In the genomic region with DNA sequence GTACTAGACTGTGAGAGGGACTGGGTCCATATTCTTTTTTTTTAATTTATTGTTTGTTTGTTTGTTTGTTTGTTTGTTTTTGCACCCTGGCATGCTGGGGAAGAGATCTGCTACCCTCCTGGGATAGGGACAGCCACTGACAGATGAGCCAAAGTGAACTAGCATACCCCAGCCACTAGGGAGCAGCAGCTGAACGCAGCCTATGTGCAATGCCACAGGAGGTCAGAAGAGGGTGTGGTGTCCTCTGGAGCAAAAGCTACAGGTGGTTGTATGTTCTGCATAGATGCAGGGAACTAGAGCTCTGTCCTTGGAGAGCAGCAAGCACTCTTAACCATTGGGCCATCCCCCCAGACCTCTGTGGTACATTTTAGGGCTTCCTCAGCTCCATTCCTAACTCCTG, we compare ENCODE assay signal across 9 mouse cellular contexts. TPM values are rescaled to one million over a fixed set of nuclear protein-coding genes. Genes with fewer than 3 reads are reported as not detected.
DNase-seq lines count a peak whose midpoint lies in the region; ATAC-seq and TF ChIP-seq lines count a peak whose summit lies in the region.
"Had no signal": no experiment of that assay in that cellular context is flagged by ENCODE, and none has a peak within 500 bp of the region (broad histone marks: within the 10 kb centered on the region; RNA-seq: fewer than 3 reads in every experiment).

No protein-coding gene starts in this region.

- H3K4me1 ChIP-seq in hindbrain, postnatal 0 days (ENCODE audit: insufficient read depth, low read length), result no peaks in the 10 kb centered on the region
- H3K4me1 ChIP-seq in hindbrain, embryonic 16.5 days (ENCODE audit: control insufficient read depth, insufficient read depth, low read depth, low read length), result no peaks in the 10 kb centered on the region
- H3K4me1 ChIP-seq in G1E (ENCODE audit: insufficient read depth, low read depth, low read length), result peaks cover 30% of the 10 kb centered on the region
- peaks cover 20% of the 10 kb centered on the region for H3K4me1 ChIP-seq in cerebellum, adult 2 months (ENCODE audit: control insufficient read depth, insufficient read depth, low read length)
- H3K4me1 ChIP-seq in heart, embryonic 16.5 days (ENCODE audit: control insufficient read depth, insufficient read depth, low read length), result peaks cover 11% of the 10 kb centered on the region

- no peak overlapping the region for H3K4me2 ChIP-seq in hindbrain, postnatal 0 days (ENCODE audit: low read depth, low read length)
- H3K4me2 ChIP-seq in hindbrain, embryonic 16.5 days (ENCODE audit: low read length), result no peak overlapping the region
- no peak overlapping the region for H3K4me2 ChIP-seq in heart, embryonic 16.5 days (ENCODE audit: low read depth, low read length)
- H3K4me2 ChIP-seq: embryonic facial prominence, embryonic 15.5 days had no signal

- no peaks in the 10 kb centered on the region for H3K36me3 ChIP-seq in hindbrain, postnatal 0 days (ENCODE audit: insufficient read depth, low read length)
- H3K36me3 ChIP-seq in hindbrain, embryonic 16.5 days (ENCODE audit: control insufficient read depth, insufficient read depth, low read length), result no peaks in the 10 kb centered on the region
- no peaks in the 10 kb centered on the region for H3K36me3 ChIP-seq in G1E (replicated peaks)
- no peaks in the 10 kb centered on the region for H3K36me3 ChIP-seq in heart, embryonic 16.5 days (ENCODE audit: control insufficient read depth, insufficient read depth)
- H3K36me3 ChIP-seq: embryonic facial prominence, embryonic 15.5 days had no signal

- H3K9ac ChIP-seq in hindbrain, postnatal 0 days (replicated peaks; ENCODE audit: low read length), result no peak overlapping the region
- no peak overlapping the region for H3K9ac ChIP-seq in hindbrain, embryonic 16.5 days (ENCODE audit: low read depth, low read length)
- H3K9ac ChIP-seq in heart, embryonic 16.5 days (ENCODE audit: low read length), result no peak overlapping the region
- H3K9ac ChIP-seq: embryonic facial prominence, embryonic 15.5 days had no signal

- peak; percentile 70 for DNase-seq in hindbrain, postnatal 0 days (ENCODE audit: low spot score)
- peak; percentile 66 for DNase-seq in G1E (ENCODE audit: low spot score)
- DNase-seq in cerebellum, adult 2 months, result peak; percentile 69 to 72
- peak; percentile 33 to 47 for DNase-seq in layer of hippocampus, postnatal 36 days
- DNase-seq in mesoderm, embryonic 11.5 days (ENCODE audit: low read depth, low spot score), result peak; percentile 81
- DNase-seq in thymus, postnatal 10 days (ENCODE audit: low spot score in 2 of 2), result peak; percentile 68 to 82

- TF ChIP-seq POLR2A in cerebellum, adult 2 months (IDR thresholded peaks at IDR 0.05; ENCODE audit: borderline replicate concordance, insufficient read depth, low read length), result no peak

- ATAC-seq in hindbrain, postnatal 0 days, result peak; percentile 54; the same call in 1 of the 2 replicates
- ATAC-seq in hindbrain, embryonic 16.5 days, result no peak
- peak; percentile 81 for ATAC-seq in G1E (ENCODE audit: extremely low read depth, insufficient number of reproducible peaks, low FRiP score, poor library complexity, severe bottlenecking)
- peak; percentile 38; the same call in 1 of the 2 replicates for ATAC-seq in heart, embryonic 16.5 days (replicated peaks; ENCODE audit: extremely low read depth, insufficient read depth, low FRiP score)

- 8% methylated on average over 1 of the region's 1 CpGs for WGBS in hindbrain, postnatal 0 days
- WGBS in hindbrain, embryonic 16.5 days, result 6% methylated on average over 1 of the region's 1 CpGs
- WGBS in cerebellum, adult 2 months, result 13% methylated on average over 1 of the region's 1 CpGs
- 18% methylated on average over 1 of the region's 1 CpGs for WGBS in heart, embryonic 16.5 days

- no peaks in the 10 kb centered on the region for H3K27me3 ChIP-seq in hindbrain, postnatal 0 days (ENCODE audit: insufficient read depth, low read length)
- H3K27me3 ChIP-seq in hindbrain, embryonic 16.5 days (replicated peaks; ENCODE audit: control insufficient read depth, insufficient read depth, low read length), result no peaks in the 10 kb centered on the region
- H3K27me3 ChIP-seq in G1E (ENCODE audit: insufficient read depth, low read length), result peaks cover 17% of the 10 kb centered on the region; the same call in 1 of the 2 replicates
- H3K27me3 ChIP-seq in cerebellum, adult 2 months (ENCODE audit: control insufficient read depth, insufficient read depth, low read length), result no peaks in the 10 kb centered on the region
- H3K27me3 ChIP-seq in heart, embryonic 16.5 days (ENCODE audit: control insufficient read depth, insufficient read depth, low read length), result no peaks in the 10 kb centered on the region
- H3K27me3 ChIP-seq: embryonic facial prominence, embryonic 15.5 days had no signal

- no peak overlapping the region for H3K4me3 ChIP-seq in hindbrain, postnatal 0 days (ENCODE audit: low read length)
- no peak overlapping the region for H3K4me3 ChIP-seq in hindbrain, embryonic 16.5 days (ENCODE audit: low read length)
- H3K4me3 ChIP-seq in G1E (ENCODE audit: low read depth, low read length), result no peak overlapping the region
- no peak overlapping the region for H3K4me3 ChIP-seq in cerebellum, adult 2 months (replicated peaks; ENCODE audit: insufficient read depth, low read depth, low read length)
- no peak overlapping the region for H3K4me3 ChIP-seq in heart, embryonic 16.5 days (ENCODE audit: low read length)
- H3K4me3 ChIP-seq: embryonic facial prominence, embryonic 15.5 days had no signal

- no peaks in the 10 kb centered on the region for H3K9me3 ChIP-seq in hindbrain, postnatal 0 days (ENCODE audit: low read length)
- no peaks in the 10 kb centered on the region for H3K9me3 ChIP-seq in hindbrain, embryonic 16.5 days (ENCODE audit: control insufficient read depth, low read length)
- no peaks in the 10 kb centered on the region for H3K9me3 ChIP-seq in G1E (replicated peaks)
- H3K9me3 ChIP-seq in heart, embryonic 16.5 days (replicated peaks; ENCODE audit: control insufficient read depth, low read length), result no peaks in the 10 kb centered on the region
- H3K9me3 ChIP-seq: embryonic facial prominence, embryonic 15.5 days had no signal

- peak; percentile 91 for TF ChIP-seq CTCF in hindbrain, postnatal 0 days (IDR thresholded peaks at IDR 0.05; ENCODE audit: low read depth)
- TF ChIP-seq CTCF in G1E (IDR thresholded peaks at IDR 0.05; ENCODE audit: low read depth, low read length), result peak; percentile 89
- TF ChIP-seq CTCF in cerebellum, adult 2 months (IDR thresholded peaks at IDR 0.05; ENCODE audit: borderline replicate concordance, insufficient read depth, low read depth, low read length), result peak; percentile 100

- no peak overlapping the region for H3K27ac ChIP-seq in hindbrain, postnatal 0 days
- no peak overlapping the region for H3K27ac ChIP-seq in hindbrain, embryonic 16.5 days (ENCODE audit: low read depth, low read length)
- H3K27ac ChIP-seq in cerebellum, adult 2 months (ENCODE audit: insufficient read depth, low read length), result no peak overlapping the region
- H3K27ac ChIP-seq in heart, embryonic 16.5 days (ENCODE audit: low read length), result no peak overlapping the region
- H3K27ac ChIP-seq: embryonic facial prominence, embryonic 15.5 days had no signal

RNA-seq across cellular contexts. Expression of a gene that starts 10.3 kb away (rescaled TPM):
- total RNA-seq in hindbrain, postnatal 0 days (2014; rRNA removed), result not detected in 2 replicates
- polyA plus RNA-seq in hindbrain, postnatal 0 days (2015; fragmentation: Nextera tagmentation; extraction: Ambion mirVana), result not detected in 2 replicates
- polyA plus RNA-seq in hindbrain, embryonic 16.5 days (2015; fragmentation: Nextera tagmentation; extraction: Ambion mirVana), result not detected in 2 replicates
- total RNA-seq in G1E (2014; fragmentation: Nextera tagmentation) (2.0 TPM in 1 of 2 replicates, not detected in the other), G1E (2017) (0.33 TPM in 1 of 2 replicates, not detected in the other)
- polyA plus RNA-seq in G1E (2012), result 0.06 and 0.09 TPM in 2 replicates
- polyA plus RNA-seq in cerebellum, adult 2 months (2012; rRNA removed), result not detected in 2 replicates
- 0.29 TPM in 1 of 2 replicates, not detected in the other for polyA plus RNA-seq in heart, embryonic 16.5 days (2015; fragmentation: Nextera tagmentation; extraction: Ambion mirVana)
- total RNA-seq in layer of hippocampus, postnatal 36 days (2021), result not detected
- polyA plus RNA-seq: embryonic facial prominence, embryonic 15.5 days had no signal

RNA-seq across cellular contexts. Expression of a gene that starts 20.5 kb away (rescaled TPM):
- total RNA-seq in hindbrain, postnatal 0 days (2014; rRNA removed), result 3.0 and 4.8 TPM in 2 replicates
- 1.3 and 1.4 TPM in 2 replicates for polyA plus RNA-seq in hindbrain, postnatal 0 days (2015; fragmentation: Nextera tagmentation; extraction: Ambion mirVana)
- 1.8 and 2.2 TPM in 2 replicates for polyA plus RNA-seq in hindbrain, embryonic 16.5 days (2015; fragmentation: Nextera tagmentation; extraction: Ambion mirVana)
- total RNA-seq in G1E (2014; fragmentation: Nextera tagmentation), result not detected in 2 replicates
- total RNA-seq in G1E (2017), result 0.11 and 0.17 TPM in 2 replicates
- polyA plus RNA-seq in G1E (2012), result 0.11 and 0.17 TPM in 2 replicates
- 0.79 and 0.97 TPM in 2 replicates for polyA plus RNA-seq in cerebellum, adult 2 months (2012; rRNA removed)
- 8.1 and 8.8 TPM in 2 replicates for polyA plus RNA-seq in heart, embryonic 16.5 days (2015; fragmentation: Nextera tagmentation; extraction: Ambion mirVana)
- under 1 TPM in 1 of 2 experiments, not detected in 1; 0.68 TPM for total RNA-seq in layer of hippocampus, postnatal 36 days (2021)

RNA-seq across cellular contexts. Expression of a gene that starts 40.0 kb away (rescaled TPM):
- 423 and 447 TPM in 2 replicates for total RNA-seq in hindbrain, postnatal 0 days (2014; rRNA removed)
- 97.9 and 101 TPM in 2 replicates for polyA plus RNA-seq in hindbrain, postnatal 0 days (2015; fragmentation: Nextera tagmentation; extraction: Ambion mirVana)
- polyA plus RNA-seq in hindbrain, embryonic 16.5 days (2015; fragmentation: Nextera tagmentation; extraction: Ambion mirVana), result 47.0 and 68.0 TPM in 2 replicates
- total RNA-seq in G1E (2014; fragmentation: Nextera tagmentation) (not detected in 2 replicates), G1E (2017) (0.06 TPM in 1 of 2 replicates, not detected in the other)
- polyA plus RNA-seq in G1E (2012), result 0.02 and 0.16 TPM in 2 replicates
- 285 and 312 TPM in 2 replicates for polyA plus RNA-seq in cerebellum, adult 2 months (2012; rRNA removed)
- polyA plus RNA-seq in heart, embryonic 16.5 days (2015; fragmentation: Nextera tagmentation; extraction: Ambion mirVana), result 1.2 and 1.3 TPM in 2 replicates
- 100 to 1,000 TPM; 137 to 142 TPM for total RNA-seq in layer of hippocampus, postnatal 36 days (2021)

RNA-seq across cellular contexts. Expression of a gene that starts 42.4 kb away (rescaled TPM):
- total RNA-seq in hindbrain, postnatal 0 days (2014; rRNA removed), result 34.5 and 52.3 TPM in 2 replicates
- 27.4 and 29.7 TPM in 2 replicates for polyA plus RNA-seq in hindbrain, postnatal 0 days (2015; fragmentation: Nextera tagmentation; extraction: Ambion mirVana)
- 38.2 and 38.9 TPM in 2 replicates for polyA plus RNA-seq in hindbrain, embryonic 16.5 days (2015; fragmentation: Nextera tagmentation; extraction: Ambion mirVana)
- total RNA-seq in G1E (2014; fragmentation: Nextera tagmentation) (21.7 and 77.3 TPM in 2 replicates), G1E (2017) (16.1 and 19.1 TPM in 2 replicates)
- polyA plus RNA-seq in G1E (2012), result 61.5 and 67.4 TPM in 2 replicates
- 89.3 and 95.5 TPM in 2 replicates for polyA plus RNA-seq in cerebellum, adult 2 months (2012; rRNA removed)
- polyA plus RNA-seq in heart, embryonic 16.5 days (2015; fragmentation: Nextera tagmentation; extraction: Ambion mirVana), result 18.7 and 20.5 TPM in 2 replicates
- 10 to 100 TPM; 33.8 to 39.0 TPM for total RNA-seq in layer of hippocampus, postnatal 36 days (2021)

Comparison
In these comparisons a context has a peak if more than half of its experiments do, and no peak if none do; other contexts are left out.
1. RNA of a gene that starts 40.0 kb away (polyA plus RNA-seq): 285 to 312 TPM in cerebellum, adult 2 months, 97.9 to 101 TPM in hindbrain, postnatal 0 days and 47.0 to 68.0 TPM in hindbrain, embryonic 16.5 days; 1.2 to 1.3 TPM in heart, embryonic 16.5 days and 0.02 to 0.16 TPM in G1E; every median in the first group is over 10 times any median in the second.
2. Peak in every context shown above with its lines, with median percentiles within 50 percentile points of each other: DNase-seq and CTCF ChIP-seq.